Mouse (Mus musculus) midbrain, postnatal 0 days (tissue): ENCODE measurements around the gene Fbln2. TPM values are rescaled to one million over a fixed set of nuclear protein-coding genes. Genes with fewer than 3 reads are reported as not detected.
A peak's percentile ranks its signal among the peaks of the same experiment; 100 is the strongest.

Experiments
- ATAC-seq: fragments of 200-750 bp; cut with Nextera tagmentation; 2 replicates; pipeline ENCODE4 v1.8.0; 2017; ENCODE audit warnings: moderate number of reproducible peaks, mild to moderate bottlenecking, moderate TSS enrichment, moderate library complexity; ENCODE audit not compliant: low FRiP score
- DNase-seq: peaks from one replicate; pipeline ENCODE4 v3.0.0-alpha.2; 2015; ENCODE audit warnings: low spot score
- H3K27ac ChIP-seq: fragments of 300-500 bp; sonication (generic); 2 replicates; pipeline ENCODE4 v1.5.1; 2014; ENCODE audit warnings: low read depth, mild to moderate bottlenecking, low read length, mixed read lengths
- H3K27me3 ChIP-seq: fragments of 300-500 bp; sonication (generic); 2 replicates; pipeline ENCODE4 v1.6.1; 2014; ENCODE audit warnings: low read length, control low read depth, mixed read lengths; ENCODE audit not compliant: insufficient read depth
- H3K36me3 ChIP-seq: fragments of 300-500 bp; sonication (generic); 2 replicates; pipeline ENCODE4 v1.6.1; 2014; ENCODE audit warnings: low read length, control low read depth, mixed read lengths; ENCODE audit not compliant: insufficient read depth
- H3K4me1 ChIP-seq: fragments of 300-500 bp; sonication (generic); 2 replicates; pipeline ENCODE4 v1.6.1; 2014; ENCODE audit warnings: mild to moderate bottlenecking, control low read depth, antibody characterized with exemption, low read length, mixed read lengths; ENCODE audit not compliant: insufficient read depth
- H3K4me2 ChIP-seq: fragments of 300-500 bp; sonication (generic); 2 replicates; pipeline ENCODE4 v1.6.1; 2014; ENCODE audit warnings: low read depth, mild to moderate bottlenecking, low read length, mixed read lengths; ENCODE audit not compliant: poor library complexity, severe bottlenecking
- H3K4me3 ChIP-seq: fragments of 300-500 bp; sonication (generic); 2 replicates; pipeline ENCODE4 v1.5.1; 2014; ENCODE audit warnings: low read depth, mild to moderate bottlenecking, low read length, moderate library complexity
- H3K9ac ChIP-seq: fragments of 300-500 bp; sonication (generic); replicated peaks from 2 replicates; pipeline ENCODE4 v1.6.1; 2014; ENCODE audit warnings: mild to moderate bottlenecking, low read length, moderate library complexity, mixed read lengths; ENCODE audit not compliant: poor library complexity, severe bottlenecking
- H3K9me3 ChIP-seq: fragments of 300-500 bp; sonication (generic); 2 replicates; pipeline ENCODE4 v1.6.1; 2016; ENCODE audit warnings: low read length, control low read depth
- CTCF ChIP-seq: IDR thresholded peaks from 2 replicates; pipeline ENCODE4 v1.5.1; 2016; ENCODE audit warnings: antibody characterized with exemption, mild to moderate bottlenecking
- WGBS: fragments of 180-500 bp; shearing (Covaris S2); extraction: QIAGEN DNeasy Blood & Tissue Kit; methylation state at CpG from one replicate; pipeline ENCODE4 v1.1.7; 2014; 5-methylcytosine and 5-hydroxymethylcytosine counted together
- polyA plus RNA-seq: library from polyadenylated mRNA; unstranded; fragments of >200 nt; fragmentation: Nextera tagmentation; extraction: Ambion mirVana; gene quantifications from 2 replicates; pipeline ENCODE4 v1.2.1, GENCODE M21; 2015
- total RNA-seq: library from RNA; depleted of rRNA; stranded (reverse); fragments of >200 nt; gene quantifications from 2 replicates; pipeline ENCODE4 v1.2.3, GENCODE M21; 2014

Gene Fbln2
- total and polyA plus RNA-seq, 2 experiments from 2014 or later: 12.1 to 33.5 TPM

DNA sequence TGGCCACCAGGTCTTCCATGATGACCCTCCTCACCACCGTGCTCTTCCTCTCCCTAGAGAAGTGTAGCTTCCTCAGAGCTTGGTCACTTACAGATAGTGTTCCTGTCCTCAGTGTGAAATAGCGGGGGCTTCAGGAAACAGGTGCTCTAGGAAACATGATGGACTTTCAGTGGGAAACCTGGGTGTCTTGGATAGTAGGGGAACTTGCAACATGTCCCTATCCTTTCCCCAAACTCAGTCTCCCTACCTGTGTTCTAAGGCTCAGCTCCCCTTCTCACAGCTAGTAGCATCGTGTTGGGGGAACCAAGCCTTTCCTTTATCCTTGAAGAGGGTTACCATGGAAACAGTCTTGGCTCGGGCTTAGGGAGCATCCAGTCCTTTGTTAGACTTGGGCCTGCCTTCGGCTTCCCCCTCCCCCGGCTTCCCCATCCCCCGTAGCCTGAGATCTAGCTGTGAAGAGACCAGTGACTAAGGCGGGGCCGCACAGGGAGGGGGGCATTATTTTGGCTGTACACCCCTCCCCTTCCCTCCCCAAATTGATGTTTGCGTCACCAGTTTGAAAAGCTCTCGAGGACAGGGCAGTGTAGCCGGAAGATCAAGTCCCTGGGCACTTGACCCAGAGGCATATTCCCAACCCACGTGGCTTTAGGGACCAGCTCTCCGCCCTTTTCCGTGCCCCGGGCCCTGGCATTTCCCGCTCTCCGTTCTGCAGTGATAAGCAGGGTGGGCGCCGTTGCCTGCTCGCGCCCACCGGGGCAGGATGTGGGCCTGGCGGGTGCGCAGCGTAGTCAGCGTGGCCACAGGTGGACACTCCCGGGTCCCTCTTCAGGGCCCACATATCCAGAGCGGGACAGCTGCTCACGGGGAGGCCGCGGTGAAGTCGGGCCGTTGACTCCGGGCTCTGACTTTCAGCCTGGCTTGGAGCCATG, 72.5 kb downstream of the Fbln2 start:
- ATAC-seq (peak; percentile 69), DNase-seq (peak; percentile 90)
- H3K4me3 ChIP-seq: peak overlapping the region; percentile 29
- no peak for TF ChIP-seq CTCF
- peak overlapping the region; percentile 79 for H3K27ac ChIP-seq
- WGBS: under 1% methylated on average over 35 of the region's 35 CpGs
- peaks cover 18% of the 10 kb centered on the region; the same call in 1 of the 2 replicates for H3K4me1 ChIP-seq
- H3K4me2 ChIP-seq: peak overlapping the region; percentile 65
- H3K9ac ChIP-seq: peak overlapping the region; percentile 61
- H3K36me3 ChIP-seq: no peaks in the 10 kb centered on the region
- H3K27me3 ChIP-seq: no peaks in the 10 kb centered on the region
- no peaks in the 10 kb centered on the region for H3K9me3 ChIP-seq

DNA sequence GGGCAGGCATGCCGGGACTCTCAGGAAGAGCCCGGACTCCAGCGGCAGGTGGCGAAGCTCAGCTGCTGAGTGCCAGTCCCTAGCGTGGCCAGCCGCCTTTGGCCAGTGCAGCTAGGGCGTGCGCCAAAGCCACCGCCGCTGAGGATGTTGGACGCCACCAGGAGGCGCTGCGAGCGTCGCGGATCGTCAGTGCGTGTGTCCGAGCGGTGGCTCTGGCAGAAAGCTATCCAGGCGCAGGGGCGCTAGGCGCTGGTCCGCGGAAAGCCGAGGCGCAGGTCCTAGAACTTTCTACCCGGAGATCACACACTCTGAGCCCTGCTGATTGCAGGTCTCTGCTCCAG, 73.2 kb downstream of the Fbln2 start:
- H3K4me3 ChIP-seq: peak overlapping the region; percentile 29
- WGBS: 0% methylated on average over 28 of the region's 28 CpGs
- H3K27ac ChIP-seq: peak overlapping the region; percentile 79
- no peaks in the 10 kb centered on the region for H3K9me3 ChIP-seq
- DNase-seq: peak; percentile 93
- ATAC-seq: peak; percentile 78
- H3K4me2 ChIP-seq: peak overlapping the region; percentile 65
- no peaks in the 10 kb centered on the region for H3K36me3 ChIP-seq
- peak overlapping the region; percentile 61 for H3K9ac ChIP-seq
- peak; percentile 93 for TF ChIP-seq CTCF
- peaks cover 18% of the 10 kb centered on the region; the same call in 1 of the 2 replicates for H3K4me1 ChIP-seq
- H3K27me3 ChIP-seq: no peaks in the 10 kb centered on the region

DNA sequence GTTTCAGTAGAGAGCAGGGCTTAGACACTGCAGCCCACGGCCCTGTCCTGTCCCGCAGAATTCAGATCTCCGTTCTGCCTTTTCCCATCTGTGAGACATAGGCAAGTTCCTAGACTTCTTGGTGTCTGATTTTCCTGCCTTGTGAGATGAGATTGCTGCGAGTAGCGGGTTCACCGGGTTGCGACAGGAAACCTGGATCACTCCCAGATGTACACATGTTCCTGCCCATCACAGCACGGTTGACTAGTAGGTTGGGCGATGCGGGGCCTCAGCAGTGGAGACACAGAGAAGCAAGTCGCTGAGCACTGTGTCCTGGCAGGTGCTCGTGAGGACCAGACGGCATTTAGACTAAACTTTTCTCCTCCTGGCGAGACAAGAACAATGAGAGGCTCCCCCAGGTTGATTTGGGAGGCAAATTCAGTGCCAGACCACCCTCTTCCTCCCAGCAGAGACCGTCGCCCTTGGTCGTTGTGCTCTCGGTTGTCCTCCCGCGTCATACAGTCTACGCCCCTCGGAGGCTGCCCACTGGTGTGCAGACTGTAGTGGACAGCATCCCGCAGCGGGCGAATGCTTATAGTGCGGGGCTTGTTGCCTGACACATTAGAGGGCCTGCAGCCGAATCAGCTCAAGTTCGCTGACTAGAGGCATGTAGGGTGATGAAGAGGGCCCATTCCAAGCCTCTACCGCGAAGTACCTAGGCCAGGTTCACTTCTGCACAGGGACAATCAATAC, 73.7 kb downstream of the Fbln2 start:
- no peak for DNase-seq
- TF ChIP-seq CTCF: no peak
- Histone ChIP-seq H3K36me3 (no peaks in the 10 kb centered on the region), H3K27me3 (no peaks in the 10 kb centered on the region), H3K4me2 (peak overlapping the region; percentile 65), H3K4me3 (peak overlapping the region; percentile 29; the same call in 1 of the 2 replicates), H3K4me1 (peaks cover 18% of the 10 kb centered on the region; the same call in 1 of the 2 replicates), H3K9me3 (no peaks in the 10 kb centered on the region), H3K9ac (peak overlapping the region; percentile 61; the same call in 1 of the 2 replicates), H3K27ac (peak overlapping the region; percentile 26; the same call in 1 of the 2 replicates)
- 29% methylated on average over 30 of the region's 30 CpGs for WGBS
- no peak for ATAC-seq

- no peaks in the 10 kb centered on the region for H3K9me3 ChIP-seq
- H3K27me3 ChIP-seq: no peaks in the 10 kb centered on the region
- H3K4me3 ChIP-seq: no peak overlapping the region
- peak overlapping the region; percentile 65; the same call in 1 of the 2 replicates for H3K4me2 ChIP-seq
- no peak overlapping the region for H3K9ac ChIP-seq
- H3K4me1 ChIP-seq: peaks cover 18% of the 10 kb centered on the region; the same call in 1 of the 2 replicates
- TF ChIP-seq CTCF: peak; percentile 100
- H3K36me3 ChIP-seq: no peaks in the 10 kb centered on the region
- H3K27ac ChIP-seq: no peak overlapping the region
- ATAC-seq (no peak), DNase-seq (peak; percentile 93)
- 3% methylated on average over 15 of the region's 15 CpGs for WGBS
These were observed 74.4 kb downstream of the Fbln2 start for GRCm38 (mm10) chr6:91286624-91287023.

- no peak overlapping the region for H3K27ac ChIP-seq
- H3K4me1 ChIP-seq: peaks cover 18% of the 10 kb centered on the region; the same call in 1 of the 2 replicates
- TF ChIP-seq CTCF: no peak
- no peaks in the 10 kb centered on the region for H3K36me3 ChIP-seq
- no peak overlapping the region for H3K4me3 ChIP-seq
- no peak for DNase-seq
- no peaks in the 10 kb centered on the region for H3K27me3 ChIP-seq
- H3K9ac ChIP-seq: no peak overlapping the region
- 65% methylated on average over 4 of the region's 4 CpGs for WGBS
- H3K9me3 ChIP-seq: no peaks in the 10 kb centered on the region
- ATAC-seq: no peak
- H3K4me2 ChIP-seq: no peak overlapping the region
These were observed 74.9 kb downstream of the Fbln2 start for GRCm38 (mm10) chr6:91287148-91287547.
